Mouse (Mus musculus): Measurements from ENCODE around the gene Olfr1362.

The Olfr1362 gene

GRCm38 (mm10) chr13:21613922-21614321 lies at the start of gene Olfr1362:
TSS of gene Olfr1362 (minus strand) at chr13:21614022.
- no peak for ATAC-seq (ENCODE audit: insufficient number of reproducible peaks, low FRiP score, low TSS enrichment)

- no peak for ATAC-seq (ENCODE audit: insufficient number of reproducible peaks, low FRiP score, low TSS enrichment)
These were observed 49.5 kb upstream of the Olfr1362 start, which contains the start of gene Olfr1361 for GRCm38 (mm10) chr13:21663286-21663685. TSS of gene Olfr1361 (minus strand) at chr13:21663386.

GRCm38 (mm10) chr13:21642418-21642817 lies 28.6 kb upstream of the Olfr1362 start, which contains the start of gene Olfr11:
TSS of gene Olfr11 (minus strand) at chr13:21642518.
- ATAC-seq (ENCODE audit: insufficient number of reproducible peaks, low FRiP score, low TSS enrichment), result no peak

DNA sequence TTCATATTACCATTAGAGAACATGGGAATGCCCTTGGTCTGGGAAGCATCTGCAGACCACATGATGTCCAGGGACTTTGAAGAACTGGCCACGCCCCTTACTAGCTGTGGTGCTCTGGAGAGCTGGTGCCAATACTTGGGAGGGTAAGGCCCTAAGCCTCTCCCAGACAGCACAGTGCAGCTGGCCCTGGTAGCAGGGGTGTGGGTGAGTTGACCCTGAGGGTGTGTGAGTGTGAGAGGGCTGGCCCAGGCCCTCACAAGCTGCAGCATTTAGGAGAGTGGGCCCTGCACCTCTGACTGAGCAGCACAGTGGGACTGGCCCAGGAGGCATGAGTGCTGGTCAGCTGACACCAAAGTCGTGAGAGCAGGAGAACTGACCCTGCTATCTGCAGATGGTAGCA lies 22.2 kb downstream of the Olfr1362 start:
- ATAC-seq (ENCODE audit: insufficient number of reproducible peaks, low FRiP score, low TSS enrichment), result no peak

DNA sequence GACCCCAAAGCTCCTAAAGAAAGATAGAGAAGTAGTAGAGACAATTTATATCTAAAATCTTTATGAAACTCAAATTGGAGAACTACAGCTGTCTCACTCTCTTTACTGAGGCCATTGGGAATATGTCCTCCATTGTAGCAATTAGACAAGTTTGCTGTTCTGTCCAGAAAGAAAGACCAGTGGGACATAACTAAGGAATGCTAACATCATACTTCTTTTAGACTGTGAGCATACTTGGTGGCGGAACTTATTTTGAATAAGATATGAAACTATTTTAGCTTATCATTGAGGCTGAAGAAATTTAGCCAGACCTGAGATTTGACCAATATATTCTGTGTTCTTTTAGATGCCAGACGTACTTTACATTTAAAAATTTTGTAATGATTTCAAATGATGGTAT lies 32.2 kb downstream of the Olfr1362 start, which contains the start of gene Olfr1364:
TSS of gene Olfr1364 (minus strand) at position 101 of the 400 bp plus-strand sequence.
- ATAC-seq (ENCODE audit: insufficient number of reproducible peaks, low FRiP score, low TSS enrichment), result no peak

Measured in cerebellum, adult (tissue).